Mouse (Mus musculus): ENCODE results near the gene Rnf130. TPM values are rescaled to one million over a fixed set of nuclear protein-coding genes. Genes with fewer than 3 reads are reported as not detected.

Gene Rnf130
- 42.7 and 55.2 TPM in 2 replicates for polyA plus RNA-seq (2015; fragmentation: Nextera tagmentation; extraction: Ambion mirVana)

DNA sequence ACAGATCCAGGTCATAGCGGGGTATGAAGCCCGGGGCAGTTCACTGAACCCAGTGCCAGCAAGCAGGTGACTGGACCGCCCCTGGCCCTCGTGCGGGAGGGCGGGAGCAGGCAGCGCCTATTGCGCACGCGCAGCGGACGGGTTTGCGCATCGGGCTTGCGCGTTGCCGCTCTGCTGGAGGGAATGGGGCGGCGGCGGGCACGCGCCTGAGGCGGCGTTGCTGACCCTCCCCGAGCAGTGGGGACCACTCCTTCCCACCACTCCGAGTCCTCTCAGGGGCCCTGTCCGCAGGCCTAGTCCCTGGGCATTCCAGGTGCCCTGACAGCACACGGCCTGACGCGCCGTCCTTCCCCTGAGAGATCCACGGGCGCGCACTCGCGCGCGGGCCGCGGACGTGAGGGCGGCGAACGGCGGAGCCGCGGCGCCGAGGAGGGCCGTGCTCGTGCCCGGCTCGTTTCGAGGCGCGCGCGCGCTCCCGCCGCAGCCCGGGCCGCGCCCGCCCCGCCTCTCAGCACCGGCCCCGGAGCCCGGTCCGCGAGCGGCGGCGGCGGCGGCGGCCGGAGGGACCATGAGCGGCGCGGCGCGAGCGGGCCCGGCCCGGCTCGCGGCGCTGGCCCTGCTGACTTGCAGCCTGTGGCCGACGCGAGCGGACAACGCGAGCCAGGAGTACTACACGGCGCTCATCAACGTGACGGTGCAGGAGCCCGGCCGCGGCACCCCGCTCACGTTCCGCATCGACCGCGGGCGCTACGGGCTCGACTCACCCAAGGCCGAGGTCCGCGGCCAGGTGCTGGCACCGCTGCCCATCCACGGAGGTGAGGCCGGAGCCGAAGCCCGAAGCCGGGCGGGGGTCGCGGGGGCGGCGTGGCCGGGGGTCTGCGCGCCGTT lies at the start of gene Rnf130:
Gene Rnf130, plus strand, starts transcription at position 514 of the 888 bp plus-strand sequence.

GRCm38 (mm10) chr11:50130811-50131766 lies 105.9 kb downstream of the Rnf130 start, which contains the start of gene Tbc1d9b:
Gene Tbc1d9b (plus strand): TSS chr11:50131396.

MicroRNAs within 50 kb of the gene (microRNA counts, 519-probe panel; counts per million panel counts)
- microRNA mmu-miR-340-3p (296 counts per million, percentile 58 among the panel's probes with 10 or more counts), microRNA mmu-miR-340-5p (4,717 counts per million, percentile 85 among the panel's probes with 10 or more counts)

Small RNA genes lying within 50 kb of the gene (microRNA-seq; reads per million reads assigned to microRNA genes)
- 103 to 108 reads per million in 2 experiments for gene Mir340

Other genes starting within 250 kb of the Rnf130 start
- 9.0 and 12.6 TPM in 2 replicates for gene Gfpt2, start 231.2 kb upstream of the Rnf130 start, polyA plus RNA-seq (2015; fragmentation: Nextera tagmentation; extraction: Ambion mirVana)
- 15.0 and 18.7 TPM in 2 replicates for gene Mapk9, start 178.6 kb upstream of the Rnf130 start, polyA plus RNA-seq (2015; fragmentation: Nextera tagmentation; extraction: Ambion mirVana)
- 1.2 and 1.6 TPM in 2 replicates for gene Rasgef1c, start 123.5 kb upstream of the Rnf130 start, polyA plus RNA-seq (2015; fragmentation: Nextera tagmentation; extraction: Ambion mirVana)
- gene Tbc1d9b, start 106.0 kb downstream of the Rnf130 start, polyA plus RNA-seq (2015; fragmentation: Nextera tagmentation; extraction: Ambion mirVana) = 15.9 and 17.8 TPM in 2 replicates
- gene Mrnip, start 149.1 kb downstream of the Rnf130 start, polyA plus RNA-seq (2015; fragmentation: Nextera tagmentation; extraction: Ambion mirVana) = 8.1 and 10.1 TPM in 2 replicates
- 279 and 303 TPM in 2 replicates for gene Sqstm1, start 185.5 kb downstream of the Rnf130 start, polyA plus RNA-seq (2015; fragmentation: Nextera tagmentation; extraction: Ambion mirVana)
- gene Mgat4b, start 185.5 kb downstream of the Rnf130 start, polyA plus RNA-seq (2015; fragmentation: Nextera tagmentation; extraction: Ambion mirVana) = 13.2 and 15.9 TPM in 2 replicates
- 4.4 and 26.5 TPM in 2 replicates for gene Ltc4s, start 213.3 kb downstream of the Rnf130 start, polyA plus RNA-seq (2015; fragmentation: Nextera tagmentation; extraction: Ambion mirVana)

All from skeletal muscle tissue, postnatal 0 days (tissue).